Mouse (Mus musculus) brain, embryonic 18.5 days (tissue): ENCODE data around the gene Abtb2.

Experiments used
- DNase-seq: peaks from one replicate; pipeline ENCODE4 v3.0.0-alpha.2; 2012; ENCODE audit warnings: low read depth, low spot score

The Abtb2 gene

GRCm38 (mm10) chr2:103731423-103731822, 165.3 kb downstream of the Abtb2 start:
- DNase-seq: no peak

GRCm38 (mm10) chr2:103742821-103743220, 176.7 kb downstream of the Abtb2 start:
- no peak for DNase-seq

- no peak for DNase-seq
These were observed 177.4 kb downstream of the Abtb2 start for GRCm38 (mm10) chr2:103743536-103743935.

- DNase-seq: peak; percentile 8
These were observed 177.9 kb downstream of the Abtb2 start for GRCm38 (mm10) chr2:103743988-103744387.

- no peak for DNase-seq
These were observed 179.4 kb downstream of the Abtb2 start for GRCm38 (mm10) chr2:103745481-103745880.

- no peak for DNase-seq
These were observed 180.0 kb downstream of the Abtb2 start for GRCm38 (mm10) chr2:103746096-103746495.

- DNase-seq: no peak
These were observed 180.7 kb downstream of the Abtb2 start for GRCm38 (mm10) chr2:103746761-103747160.

GRCm38 (mm10) chr2:103747891-103748290, 181.8 kb downstream of the Abtb2 start:
- no peak for DNase-seq

- no peak for DNase-seq
These were observed 183.0 kb downstream of the Abtb2 start for GRCm38 (mm10) chr2:103749091-103749490.

GRCm38 (mm10) chr2:103751771-103752170, 185.7 kb downstream of the Abtb2 start:
- no peak for DNase-seq

GRCm38 (mm10) chr2:103754614-103755013, 188.5 kb downstream of the Abtb2 start:
- no peak for DNase-seq

- no peak for DNase-seq
These were observed 189.5 kb downstream of the Abtb2 start for GRCm38 (mm10) chr2:103755458-103756085.

GRCm38 (mm10) chr2:103760421-103760820, 194.3 kb downstream of the Abtb2 start:
- DNase-seq: no peak

- peak; percentile 98 for DNase-seq
These were observed 195.0 kb downstream of the Abtb2 start, which contains the start of gene Nat10 for GRCm38 (mm10) chr2:103760906-103761716. Gene Nat10 (minus strand): TSS chr2:103761270.

- no peak for DNase-seq
These were observed 195.9 kb downstream of the Abtb2 start for GRCm38 (mm10) chr2:103761993-103762392.

GRCm38 (mm10) chr2:103762492-103762891, 196.4 kb downstream of the Abtb2 start:
- DNase-seq: no peak
